Mouse (Mus musculus): ENCODE measurements at regions not wholly inside any gene's neighbourhood (a gene's known extent, or its start where the extent isn't known, plus 50 kb on each side); places are given as distances from the start of the nearest gene placed in this dataset.

- no peaks in the 10 kb centered on the region for H3K4me1 ChIP-seq
- H3K9ac ChIP-seq: no peak overlapping the region
- no peaks in the 10 kb centered on the region for H3K27me3 ChIP-seq (replicated peaks)
- no peaks in the 10 kb centered on the region for H3K9me3 ChIP-seq (replicated peaks)
- no peak overlapping the region for H3K27ac ChIP-seq
- no peak overlapping the region for H3K4me2 ChIP-seq
- no peak overlapping the region for H3K4me3 ChIP-seq
- 65% methylated on average over 4 of the region's 4 CpGs for WGBS (ENCODE audit: insufficient replicate concordance)
- no peaks in the 10 kb centered on the region for H3K36me3 ChIP-seq
- no peak for ATAC-seq
Observed at GRCm38 (mm10) chr3:52496965-52497364, 228.8 kb downstream of the Foxo1 start.

DNA sequence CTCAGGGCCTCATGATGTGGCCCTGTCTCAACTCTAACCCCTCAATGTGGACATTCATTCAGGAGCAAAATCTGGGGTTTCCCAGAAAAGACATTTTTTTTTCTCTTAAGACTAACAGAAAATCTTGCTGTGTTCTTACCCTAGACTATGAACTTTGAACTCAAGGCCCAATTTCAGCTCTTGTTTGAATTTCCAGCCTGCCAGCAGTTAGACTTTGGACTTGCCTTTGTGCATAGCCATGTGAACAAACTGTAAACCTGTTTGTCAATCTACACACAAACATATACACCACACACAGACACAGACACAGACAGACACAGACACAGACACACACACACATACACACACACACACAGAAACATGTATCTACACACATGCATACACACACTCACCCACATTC lies 227.3 kb downstream of the Foxo1 start:
- no peak overlapping the region for H3K4me3 ChIP-seq
- H3K9me3 ChIP-seq (replicated peaks): no peaks in the 10 kb centered on the region
- no peaks in the 10 kb centered on the region for H3K4me1 ChIP-seq
- H3K4me2 ChIP-seq: no peak overlapping the region
- H3K9ac ChIP-seq: no peak overlapping the region
- H3K27me3 ChIP-seq (replicated peaks): no peaks in the 10 kb centered on the region
- no peak overlapping the region for H3K27ac ChIP-seq
- no peaks in the 10 kb centered on the region for H3K36me3 ChIP-seq
- no peak for ATAC-seq

DNA sequence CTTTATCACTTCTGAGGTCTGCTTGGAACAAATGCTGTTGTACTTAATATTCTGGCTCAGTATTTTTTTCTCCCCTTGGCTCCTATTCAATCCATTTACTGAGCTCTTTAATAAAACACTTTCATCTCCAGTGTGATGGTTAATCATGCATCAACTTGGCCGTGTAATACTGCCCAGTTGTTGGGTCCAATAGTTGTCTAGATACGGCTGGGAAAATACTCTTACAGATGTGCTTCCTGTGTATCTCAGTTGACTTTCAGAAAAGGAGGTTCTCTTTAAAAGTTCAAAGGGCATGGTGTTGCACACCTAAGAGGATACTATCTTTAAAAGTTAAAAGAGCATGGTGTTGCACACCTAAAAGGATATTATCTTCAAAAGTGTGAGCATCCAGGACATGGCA lies 226.8 kb downstream of the Foxo1 start:
- Histone ChIP-seq H3K27ac (no peak overlapping the region), H3K27me3 (replicated peaks) (no peaks in the 10 kb centered on the region), H3K4me2 (no peak overlapping the region), H3K4me3 (no peak overlapping the region), H3K36me3 (no peaks in the 10 kb centered on the region), H3K9me3 (replicated peaks) (no peaks in the 10 kb centered on the region), H3K4me1 (no peaks in the 10 kb centered on the region), H3K9ac (no peak overlapping the region)
- WGBS (ENCODE audit: insufficient replicate concordance): 54% methylated on average over 2 of the region's 2 CpGs
- ATAC-seq: no peak

DNA sequence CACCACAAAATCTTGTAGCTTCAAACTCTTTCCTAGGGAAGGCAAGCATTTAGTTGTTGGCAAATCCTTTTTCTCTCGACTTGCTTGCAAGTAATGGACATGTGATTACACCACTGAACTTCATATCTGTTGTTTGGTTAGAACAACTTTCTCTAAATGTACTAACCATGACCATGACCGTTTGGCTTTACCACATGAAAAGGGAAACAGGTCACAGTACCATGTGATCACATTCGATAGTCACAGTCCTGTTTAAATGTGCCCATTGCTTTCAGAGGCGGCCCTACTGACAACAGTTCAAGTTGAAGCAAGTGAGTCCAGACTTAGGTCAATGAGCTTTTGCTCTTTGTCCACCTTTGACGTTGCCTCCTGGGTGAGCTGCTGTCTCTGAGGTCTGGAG lies 211.1 kb downstream of the Foxo1 start:
- no peaks in the 10 kb centered on the region for H3K36me3 ChIP-seq

DNA sequence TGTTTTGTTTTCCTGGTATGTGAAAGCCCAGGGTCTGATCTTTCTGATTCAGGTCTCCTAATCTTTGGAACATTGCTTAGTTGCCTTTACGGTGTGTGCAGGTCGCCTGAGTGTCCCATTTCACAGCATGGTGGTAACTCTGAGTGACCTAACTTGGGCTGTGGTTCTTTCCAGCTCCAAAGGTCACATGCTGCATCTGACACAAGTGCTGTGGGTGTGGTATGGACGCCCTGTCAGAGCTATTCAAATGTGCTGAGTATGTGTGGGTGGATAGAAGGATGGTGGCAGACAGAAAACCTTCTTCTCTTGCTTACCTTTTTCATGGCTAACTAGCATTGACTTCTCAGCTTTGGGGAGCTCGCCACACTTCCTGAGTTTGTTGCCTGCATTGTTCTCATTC lies 201.8 kb downstream of the Foxo1 start:
- ATAC-seq: no peak
- no peaks in the 10 kb centered on the region for H3K4me1 ChIP-seq
- no peaks in the 10 kb centered on the region for H3K27me3 ChIP-seq (replicated peaks)
- H3K9me3 ChIP-seq (replicated peaks): peaks cover 7% of the 10 kb centered on the region; the same call in 1 of the 2 replicates
- H3K36me3 ChIP-seq: no peaks in the 10 kb centered on the region
- H3K4me3 ChIP-seq: no peak overlapping the region
- no peak overlapping the region for H3K4me2 ChIP-seq
- H3K9ac ChIP-seq: no peak overlapping the region
- 57% methylated on average over 4 of the region's 4 CpGs for WGBS (ENCODE audit: insufficient replicate concordance)
- no peak overlapping the region for H3K27ac ChIP-seq

More for the DNA sequence above, 211.1 kb downstream of the Foxo1 start:
- Histone ChIP-seq H3K27me3 (replicated peaks) (no peaks in the 10 kb centered on the region), H3K4me2 (no peak overlapping the region), H3K9ac (no peak overlapping the region), H3K4me1 (no peaks in the 10 kb centered on the region), H3K4me3 (no peak overlapping the region), H3K27ac (no peak overlapping the region), H3K9me3 (replicated peaks) (no peaks in the 10 kb centered on the region)
- WGBS (ENCODE audit: insufficient replicate concordance): 59% methylated on average over 5 of the region's 5 CpGs
- ATAC-seq: no peak

- 67% methylated on average over 5 of the region's 5 CpGs for WGBS (ENCODE audit: insufficient replicate concordance)
- H3K27ac ChIP-seq: no peak overlapping the region
- H3K36me3 ChIP-seq: no peaks in the 10 kb centered on the region
- H3K4me1 ChIP-seq: no peaks in the 10 kb centered on the region
- H3K4me2 ChIP-seq: no peak overlapping the region
- no peaks in the 10 kb centered on the region for H3K27me3 ChIP-seq (replicated peaks)
- no peak for ATAC-seq
- H3K9me3 ChIP-seq (replicated peaks): peaks cover 7% of the 10 kb centered on the region; the same call in 1 of the 2 replicates
- H3K9ac ChIP-seq: no peak overlapping the region
- H3K4me3 ChIP-seq: no peak overlapping the region
Observed at GRCm38 (mm10) chr3:52469397-52469796, 201.3 kb downstream of the Foxo1 start.

DNA sequence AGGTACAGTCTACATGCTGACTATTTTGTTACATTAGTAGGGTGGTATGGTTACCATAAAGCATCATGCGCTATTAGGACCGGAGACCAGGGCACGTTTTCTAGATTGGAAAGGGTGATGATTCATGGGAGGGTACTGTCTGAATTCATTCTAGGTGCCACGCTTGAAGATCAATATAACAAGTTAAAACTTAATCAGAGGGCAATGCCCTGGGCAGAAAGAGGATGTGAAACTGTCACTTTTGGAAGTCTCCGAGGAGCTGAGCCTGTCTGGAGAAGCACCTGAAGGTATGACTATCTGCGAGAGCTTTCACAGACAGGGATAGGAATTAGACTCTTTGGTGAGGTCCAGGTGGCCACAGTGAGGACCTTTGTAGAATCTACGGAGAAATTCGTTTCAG lies 200.2 kb downstream of the Foxo1 start:
- Histone ChIP-seq H3K27ac (no peak overlapping the region), H3K4me1 (no peaks in the 10 kb centered on the region), H3K36me3 (no peaks in the 10 kb centered on the region), H3K4me3 (no peak overlapping the region), H3K9me3 (replicated peaks) (peaks cover 7% of the 10 kb centered on the region; the same call in 1 of the 2 replicates), H3K4me2 (no peak overlapping the region), H3K27me3 (replicated peaks) (no peaks in the 10 kb centered on the region), H3K9ac (no peak overlapping the region)
- no peak for ATAC-seq
- 77% methylated on average over 8 of the region's 8 CpGs for WGBS (ENCODE audit: insufficient replicate concordance)

DNA sequence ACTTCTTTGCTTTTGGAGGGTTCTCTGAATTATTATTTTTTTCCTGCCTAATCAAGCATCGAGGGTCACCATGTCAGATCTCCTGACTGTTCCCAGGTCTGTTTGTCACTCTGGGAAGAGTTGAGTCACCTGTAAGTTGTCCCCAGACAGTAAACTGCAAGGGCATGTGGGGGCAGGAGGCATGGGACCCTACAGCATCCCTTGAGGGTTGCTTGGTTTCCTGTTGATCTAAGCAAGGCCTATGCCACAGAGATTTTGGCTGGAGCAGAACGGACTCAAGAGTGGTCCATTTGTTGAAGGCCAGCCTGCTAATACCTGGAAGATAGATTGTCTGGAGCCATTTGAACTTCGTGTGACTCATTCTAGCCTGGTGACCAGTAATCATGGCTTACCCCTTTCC lies 199.7 kb downstream of the Foxo1 start:
- H3K4me3 ChIP-seq: no peak overlapping the region
- H3K4me2 ChIP-seq: no peak overlapping the region
- 56% methylated on average over 3 of the region's 3 CpGs for WGBS (ENCODE audit: insufficient replicate concordance)
- no peak overlapping the region for H3K27ac ChIP-seq
- no peak overlapping the region for H3K9ac ChIP-seq
- H3K9me3 ChIP-seq (replicated peaks): peaks cover 7% of the 10 kb centered on the region; the same call in 1 of the 2 replicates
- ATAC-seq: no peak
- no peaks in the 10 kb centered on the region for H3K27me3 ChIP-seq (replicated peaks)
- H3K4me1 ChIP-seq: no peaks in the 10 kb centered on the region
- no peaks in the 10 kb centered on the region for H3K36me3 ChIP-seq

DNA sequence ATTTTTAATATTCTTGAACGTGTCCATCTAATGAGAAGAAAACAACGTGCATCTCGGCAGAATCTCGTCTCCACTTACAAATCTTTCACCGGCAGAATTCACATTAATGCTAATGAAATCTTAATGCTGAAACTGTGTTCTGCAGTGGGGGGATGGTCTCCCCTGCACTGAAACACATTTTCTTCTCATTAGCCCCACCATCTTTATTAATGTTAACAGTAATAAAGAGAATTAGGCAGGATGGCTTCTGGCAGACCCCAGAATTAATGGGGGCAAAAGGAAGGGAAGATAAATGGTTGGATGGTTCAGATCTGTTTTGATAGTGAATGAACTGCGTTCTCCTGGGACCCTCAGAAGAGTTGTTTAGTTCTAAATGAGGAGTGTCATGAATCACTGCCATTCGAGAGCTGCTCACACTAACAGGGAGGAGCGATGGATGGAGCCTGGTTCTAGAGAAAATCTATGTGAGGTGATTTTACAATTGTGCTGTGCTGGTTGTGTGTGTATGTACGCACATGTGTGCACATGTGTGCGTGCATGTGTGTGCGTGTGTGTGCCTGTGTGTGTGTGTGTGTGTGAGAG lies 198.9 kb downstream of the Foxo1 start:
- no peak for ATAC-seq
- Histone ChIP-seq H3K9me3 (replicated peaks) (peaks cover 7% of the 10 kb centered on the region; the same call in 1 of the 2 replicates), H3K4me3 (no peak overlapping the region), H3K9ac (no peak overlapping the region), H3K27me3 (replicated peaks) (no peaks in the 10 kb centered on the region), H3K27ac (no peak overlapping the region), H3K36me3 (no peaks in the 10 kb centered on the region), H3K4me1 (no peaks in the 10 kb centered on the region), H3K4me2 (no peak overlapping the region)
- WGBS (ENCODE audit: insufficient replicate concordance): 78% methylated on average over 11 of the region's 11 CpGs

DNA sequence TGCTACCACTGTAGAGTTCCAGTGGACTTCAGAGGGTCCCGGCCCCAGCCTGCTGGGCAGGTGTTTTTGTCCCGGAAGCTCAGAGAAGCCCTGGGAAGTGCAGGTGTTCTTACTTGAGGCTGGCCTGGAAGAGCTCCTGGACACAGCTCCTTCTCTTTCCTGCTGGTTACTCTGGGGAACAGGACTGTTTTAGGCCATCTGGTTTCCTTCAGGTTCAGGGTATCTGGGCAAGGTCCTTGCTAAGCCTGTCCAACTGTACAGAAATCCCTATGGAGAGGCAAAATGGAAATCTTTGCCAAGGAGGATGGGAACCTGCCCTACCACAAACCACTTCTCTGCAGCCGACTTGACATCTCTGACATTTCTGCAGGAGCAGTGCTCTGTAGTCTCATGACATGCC lies 198.4 kb downstream of the Foxo1 start:
- WGBS (ENCODE audit: insufficient replicate concordance): 76% methylated on average over 3 of the region's 3 CpGs

DNA sequence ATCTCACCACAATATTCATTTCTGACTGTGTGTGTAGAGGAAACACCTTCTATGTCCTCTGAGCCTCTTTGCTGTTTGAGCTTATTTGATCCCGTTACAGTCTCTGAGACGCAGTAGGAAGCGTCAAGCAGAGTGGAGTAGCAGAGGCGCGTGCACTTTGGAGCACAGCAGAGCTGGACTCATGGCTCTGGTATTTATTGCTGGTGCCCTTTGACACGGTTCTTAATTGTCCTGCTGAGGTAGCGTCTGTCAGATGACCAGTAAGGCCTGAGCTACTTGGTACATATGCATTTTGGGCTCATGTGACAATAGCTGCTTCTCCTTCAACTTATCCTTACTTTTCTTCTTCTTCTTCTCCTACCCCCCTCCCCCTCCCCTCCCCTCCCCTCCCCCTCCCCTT lies 195.8 kb downstream of the Foxo1 start:
- Histone ChIP-seq H3K27me3 (replicated peaks) (no peaks in the 10 kb centered on the region), H3K4me2 (no peak overlapping the region), H3K9me3 (replicated peaks) (no peaks in the 10 kb centered on the region), H3K27ac (no peak overlapping the region), H3K4me1 (no peaks in the 10 kb centered on the region), H3K9ac (no peak overlapping the region), H3K36me3 (no peaks in the 10 kb centered on the region), H3K4me3 (no peak overlapping the region)
- no peak for ATAC-seq
- WGBS (ENCODE audit: insufficient replicate concordance): 63% methylated on average over 7 of the region's 7 CpGs

More for the DNA sequence above, 198.4 kb downstream of the Foxo1 start:
- H3K9ac ChIP-seq: no peak overlapping the region
- no peaks in the 10 kb centered on the region for H3K36me3 ChIP-seq
- no peak overlapping the region for H3K4me3 ChIP-seq
- H3K9me3 ChIP-seq (replicated peaks): peaks cover 7% of the 10 kb centered on the region; the same call in 1 of the 2 replicates
- no peaks in the 10 kb centered on the region for H3K27me3 ChIP-seq (replicated peaks)
- H3K4me1 ChIP-seq: no peaks in the 10 kb centered on the region
- H3K4me2 ChIP-seq: no peak overlapping the region
- no peak for ATAC-seq
- H3K27ac ChIP-seq: no peak overlapping the region

GRCm38 (mm10) chr3:52454955-52455354 lies 186.8 kb downstream of the Foxo1 start:
- Histone ChIP-seq H3K9ac (no peak overlapping the region), H3K4me2 (no peak overlapping the region), H3K27me3 (replicated peaks) (no peaks in the 10 kb centered on the region), H3K36me3 (no peaks in the 10 kb centered on the region), H3K4me3 (no peak overlapping the region), H3K4me1 (no peaks in the 10 kb centered on the region), H3K9me3 (replicated peaks) (no peaks in the 10 kb centered on the region), H3K27ac (no peak overlapping the region)
- 67% methylated on average over 5 of the region's 5 CpGs for WGBS (ENCODE audit: insufficient replicate concordance)
- ATAC-seq: no peak

DNA sequence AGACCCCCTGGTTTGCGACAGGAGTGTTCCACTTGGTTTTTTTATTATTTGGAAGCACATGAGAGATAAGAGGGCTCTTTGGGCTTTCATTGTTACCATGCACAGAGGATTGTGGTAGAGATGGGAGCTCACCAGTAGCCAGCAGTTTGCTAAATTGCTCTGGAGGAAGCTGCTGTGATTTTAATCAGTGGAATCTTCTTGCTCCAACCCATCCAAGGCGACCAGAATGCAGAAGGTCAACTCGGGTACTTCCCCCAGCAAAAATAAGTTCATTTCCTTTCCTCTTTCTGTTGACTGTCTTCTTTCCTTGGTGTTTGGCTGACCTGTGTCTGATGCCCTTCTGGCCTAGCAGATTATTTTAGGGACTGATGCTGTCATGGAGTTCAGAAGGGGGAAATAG lies 184.9 kb downstream of the Foxo1 start:
- Histone ChIP-seq H3K9ac (no peak overlapping the region), H3K27ac (no peak overlapping the region), H3K4me1 (no peaks in the 10 kb centered on the region), H3K27me3 (replicated peaks) (no peaks in the 10 kb centered on the region), H3K9me3 (replicated peaks) (no peaks in the 10 kb centered on the region), H3K4me3 (no peak overlapping the region), H3K36me3 (no peaks in the 10 kb centered on the region), H3K4me2 (no peak overlapping the region)
- ATAC-seq: no peak
- 28% methylated on average over 3 of the region's 3 CpGs for WGBS (ENCODE audit: insufficient replicate concordance)

Data from liver, embryonic 12.5 days (tissue).